Mouse (Mus musculus) ovary, adult 18-20 months (tissue): ENCODE results near the gene Slc9a9.

ENCODE experiments used
- DNase-seq: peaks from one replicate; pipeline ENCODE4 v3.0.0; 2022; ENCODE audit warnings: low spot score, mixed read lengths

The Slc9a9 gene

GRCm38 (mm10) chr9:94685640-94686039 lies 15.9 kb downstream of the Slc9a9 start:
- no peak for DNase-seq

GRCm38 (mm10) chr9:94686380-94686779 lies 16.7 kb downstream of the Slc9a9 start:
- DNase-seq = no peak

- no peak for DNase-seq
Observed at GRCm38 (mm10) chr9:94687203-94687859, 17.6 kb downstream of the Slc9a9 start.

- DNase-seq = no peak
Observed at GRCm38 (mm10) chr9:94691311-94692087, 21.8 kb downstream of the Slc9a9 start.

GRCm38 (mm10) chr9:94692122-94692521 lies 22.4 kb downstream of the Slc9a9 start:
- DNase-seq = no peak

GRCm38 (mm10) chr9:94694243-94694642 lies 24.5 kb downstream of the Slc9a9 start:
- DNase-seq = no peak

- no peak for DNase-seq
Observed at GRCm38 (mm10) chr9:94694983-94695382, 25.3 kb downstream of the Slc9a9 start.

GRCm38 (mm10) chr9:94696539-94697079 lies 26.9 kb downstream of the Slc9a9 start:
- DNase-seq = peak; percentile 11

GRCm38 (mm10) chr9:94698175-94698574 lies 28.5 kb downstream of the Slc9a9 start:
- DNase-seq = no peak

- no peak for DNase-seq
Observed at GRCm38 (mm10) chr9:94700549-94700948, 30.8 kb downstream of the Slc9a9 start.

- DNase-seq = no peak
Observed at GRCm38 (mm10) chr9:94701193-94701869, 31.6 kb downstream of the Slc9a9 start.

GRCm38 (mm10) chr9:94701965-94702634 lies 32.4 kb downstream of the Slc9a9 start:
- DNase-seq = no peak

- no peak for DNase-seq
Observed at GRCm38 (mm10) chr9:94704986-94705757, 35.5 kb downstream of the Slc9a9 start.

- DNase-seq = no peak
Observed at GRCm38 (mm10) chr9:94705758-94706026, 36.0 kb downstream of the Slc9a9 start.

- no peak for DNase-seq
Observed at GRCm38 (mm10) chr9:94712084-94712483, 42.4 kb downstream of the Slc9a9 start.

- DNase-seq = no peak
Observed at GRCm38 (mm10) chr9:94716695-94717094, 47.0 kb downstream of the Slc9a9 start.

- DNase-seq = no peak
Observed at GRCm38 (mm10) chr9:94723631-94724030, 53.9 kb downstream of the Slc9a9 start.

GRCm38 (mm10) chr9:94725121-94725520 lies 55.4 kb downstream of the Slc9a9 start:
- DNase-seq = no peak

- DNase-seq = no peak
Observed at GRCm38 (mm10) chr9:94727457-94727856, 57.7 kb downstream of the Slc9a9 start.

GRCm38 (mm10) chr9:94730396-94730795 lies 60.7 kb downstream of the Slc9a9 start:
- DNase-seq = no peak

- DNase-seq = no peak
Observed at GRCm38 (mm10) chr9:94732136-94732535, 62.4 kb downstream of the Slc9a9 start.
